In genomic region chr1:90855880-90856279, GRCm38 (mm10) we compare ENCODE assay signal across 22 mouse cellular contexts. TPM values are rescaled to one million over a fixed set of nuclear protein-coding genes. Genes with fewer than 3 reads are reported as not detected.
DNase-seq lines count a peak whose midpoint lies in the region; ATAC-seq and TF ChIP-seq lines count a peak whose summit lies in the region.
"Had no signal": no experiment of that assay in that cellular context is flagged by ENCODE, and none has a peak within 500 bp of the region (broad histone marks: within the 10 kb centered on the region; RNA-seq: fewer than 3 reads in every experiment).

No protein-coding gene starts in this region.

- H3K36me3 ChIP-seq in hindbrain, embryonic 16.5 days (ENCODE audit: control insufficient read depth, insufficient read depth, low read length): no peaks in the 10 kb centered on the region
- H3K36me3 ChIP-seq in hindbrain, embryonic 12.5 days: no peaks in the 10 kb centered on the region
- H3K36me3 ChIP-seq in midbrain, postnatal 0 days (ENCODE audit: insufficient read depth, low read length): no peaks in the 10 kb centered on the region
- H3K36me3 ChIP-seq in midbrain, embryonic 11.5 days (ENCODE audit: control insufficient read depth, insufficient read depth, low read length): no peaks in the 10 kb centered on the region
- H3K36me3 ChIP-seq in embryonic facial prominence, embryonic 13.5 days: no peaks in the 10 kb centered on the region
- H3K36me3 ChIP-seq: forebrain, embryonic 10.5 days; forebrain, embryonic 15.5 days; heart, embryonic 10.5 days; hindbrain, embryonic 15.5 days had no signal

- no peak overlapping the region for H3K9ac ChIP-seq in hindbrain, embryonic 16.5 days (ENCODE audit: low read depth, low read length)
- no peak overlapping the region for H3K9ac ChIP-seq in hindbrain, embryonic 12.5 days
- no peak overlapping the region for H3K9ac ChIP-seq in midbrain, postnatal 0 days (replicated peaks; ENCODE audit: low read length, poor library complexity, severe bottlenecking)
- H3K9ac ChIP-seq in midbrain, embryonic 11.5 days (ENCODE audit: low read length): no peak overlapping the region
- H3K9ac ChIP-seq in embryonic facial prominence, embryonic 13.5 days: no peak overlapping the region
- H3K9ac ChIP-seq: forebrain, embryonic 15.5 days; hindbrain, embryonic 15.5 days had no signal

- peak; percentile 40; the same call in 1 of the 2 replicates for ATAC-seq in hindbrain, embryonic 16.5 days
- no peak for ATAC-seq in hindbrain, embryonic 12.5 days (ENCODE audit: low FRiP score)
- ATAC-seq in midbrain, postnatal 0 days (ENCODE audit: low FRiP score): no peak
- ATAC-seq in midbrain, embryonic 11.5 days (ENCODE audit: low FRiP score): no peak
- ATAC-seq in embryonic facial prominence, embryonic 13.5 days (ENCODE audit: insufficient number of reproducible peaks, insufficient read depth, low FRiP score, low TSS enrichment, low read depth): no peak; the same call in 1 of the 2 replicates
- ATAC-seq: activated CD4-positive, CD25-positive, alpha-beta regulatory T cell, adult 4 months; forebrain, embryonic 15.5 days; Patski had no signal

- 0 out of 2 replicates have a peak overlapping the region, but pooled peaks have one; percentile 34 for H3K27ac ChIP-seq in hindbrain, embryonic 16.5 days (ENCODE audit: low read depth, low read length)
- no peak overlapping the region for H3K27ac ChIP-seq in hindbrain, embryonic 12.5 days
- H3K27ac ChIP-seq in midbrain, postnatal 0 days (ENCODE audit: low read depth, low read length): no peak overlapping the region
- no peak overlapping the region for H3K27ac ChIP-seq in midbrain, embryonic 11.5 days (ENCODE audit: low read depth, low read length)
- H3K27ac ChIP-seq in embryonic facial prominence, embryonic 13.5 days: peak overlapping the region; percentile 87
- H3K27ac ChIP-seq: forebrain, embryonic 10.5 days; forebrain, embryonic 15.5 days; heart, embryonic 10.5 days; hindbrain, embryonic 15.5 days had no signal

- H3K9me3 ChIP-seq in hindbrain, embryonic 16.5 days (ENCODE audit: control insufficient read depth, low read length): no peaks in the 10 kb centered on the region
- no peaks in the 10 kb centered on the region for H3K9me3 ChIP-seq in hindbrain, embryonic 12.5 days (replicated peaks)
- H3K9me3 ChIP-seq in midbrain, postnatal 0 days (ENCODE audit: low read length): no peaks in the 10 kb centered on the region
- no peaks in the 10 kb centered on the region for H3K9me3 ChIP-seq in midbrain, embryonic 11.5 days (ENCODE audit: control insufficient read depth, low read length)
- H3K9me3 ChIP-seq in embryonic facial prominence, embryonic 13.5 days: no peaks in the 10 kb centered on the region
- H3K9me3 ChIP-seq: forebrain, embryonic 10.5 days; forebrain, embryonic 15.5 days; heart, embryonic 10.5 days; hindbrain, embryonic 15.5 days had no signal

- H3K4me1 ChIP-seq in hindbrain, embryonic 16.5 days (ENCODE audit: control insufficient read depth, insufficient read depth, low read depth, low read length): no peaks in the 10 kb centered on the region; the same call in 1 of the 2 replicates
- H3K4me1 ChIP-seq in hindbrain, embryonic 12.5 days: no peaks in the 10 kb centered on the region
- peaks cover 7% of the 10 kb centered on the region; the same call in 1 of the 2 replicates for H3K4me1 ChIP-seq in midbrain, postnatal 0 days (ENCODE audit: insufficient read depth, low read length)
- H3K4me1 ChIP-seq in midbrain, embryonic 11.5 days (ENCODE audit: control insufficient read depth, insufficient read depth, low read length): no peaks in the 10 kb centered on the region
- peaks cover 28% of the 10 kb centered on the region for H3K4me1 ChIP-seq in embryonic facial prominence, embryonic 13.5 days
- H3K4me1 ChIP-seq: forebrain, embryonic 15.5 days; heart, embryonic 10.5 days; hindbrain, embryonic 15.5 days had no signal

- peak; percentile 52 for DNase-seq in midbrain, postnatal 0 days (ENCODE audit: low spot score)
- DNase-seq in midbrain, embryonic 11.5 days (ENCODE audit: low spot score, missing footprints): no peak
- DNase-seq in retina, postnatal 1 day: no peak
- DNase-seq: adrenal gland, postnatal 14 days; cerebellum, adult 18-20 months; cerebellum, adult 9-11 months; cerebellum, postnatal 36 days; gastrocnemius, postnatal 10 days; heart, adult 18-20 months; heart, postnatal 14 days had no signal

- no peak overlapping the region for H3K4me3 ChIP-seq in hindbrain, embryonic 16.5 days (ENCODE audit: low read length)
- no peak overlapping the region for H3K4me3 ChIP-seq in hindbrain, embryonic 12.5 days
- H3K4me3 ChIP-seq in midbrain, postnatal 0 days (ENCODE audit: low read depth, low read length): no peak overlapping the region
- no peak overlapping the region for H3K4me3 ChIP-seq in midbrain, embryonic 11.5 days (ENCODE audit: low read depth, low read length)
- no peak overlapping the region for H3K4me3 ChIP-seq in embryonic facial prominence, embryonic 13.5 days
- H3K4me3 ChIP-seq: erythroblast, embryonic 14.5 days; forebrain, embryonic 10.5 days; forebrain, embryonic 15.5 days; heart, embryonic 10.5 days; hindbrain, embryonic 15.5 days had no signal

- 47% methylated on average over 5 of the region's 5 CpGs for WGBS in hindbrain, embryonic 16.5 days
- WGBS in hindbrain, embryonic 12.5 days: 70% methylated on average over 5 of the region's 5 CpGs
- 37% methylated on average over 5 of the region's 5 CpGs for WGBS in midbrain, postnatal 0 days
- WGBS in midbrain, embryonic 11.5 days: 72% methylated on average over 5 of the region's 5 CpGs
- WGBS in embryonic facial prominence, embryonic 13.5 days: 27% methylated on average over 5 of the region's 5 CpGs

- no peak overlapping the region for H3K4me2 ChIP-seq in hindbrain, embryonic 16.5 days (ENCODE audit: low read length)
- H3K4me2 ChIP-seq in hindbrain, embryonic 12.5 days (replicated peaks): no peak overlapping the region
- H3K4me2 ChIP-seq in midbrain, postnatal 0 days (ENCODE audit: low read depth, low read length, poor library complexity, severe bottlenecking): no peak overlapping the region
- H3K4me2 ChIP-seq in midbrain, embryonic 11.5 days: no peak overlapping the region
- peak overlapping the region; percentile 26 for H3K4me2 ChIP-seq in embryonic facial prominence, embryonic 13.5 days
- H3K4me2 ChIP-seq: forebrain, embryonic 15.5 days; hindbrain, embryonic 15.5 days had no signal

- H3K27me3 ChIP-seq in hindbrain, embryonic 16.5 days (replicated peaks; ENCODE audit: control insufficient read depth, insufficient read depth, low read length): no peaks in the 10 kb centered on the region
- no peaks in the 10 kb centered on the region for H3K27me3 ChIP-seq in hindbrain, embryonic 12.5 days
- H3K27me3 ChIP-seq in midbrain, postnatal 0 days (ENCODE audit: insufficient read depth, low read length): no peaks in the 10 kb centered on the region
- H3K27me3 ChIP-seq in midbrain, embryonic 11.5 days (ENCODE audit: control insufficient read depth, insufficient read depth, low read length): no peaks in the 10 kb centered on the region
- H3K27me3 ChIP-seq in embryonic facial prominence, embryonic 13.5 days: no peaks in the 10 kb centered on the region
- H3K27me3 ChIP-seq: forebrain, embryonic 15.5 days; hindbrain, embryonic 15.5 days had no signal

- no peak for TF ChIP-seq CTCF in midbrain, postnatal 0 days (IDR thresholded peaks at IDR 0.05)

RNA-seq across cellular contexts. Expression of gene Col6a3, which starts 12.1 kb away (rescaled TPM):
- polyA plus RNA-seq in hindbrain, embryonic 16.5 days (2015; fragmentation: Nextera tagmentation; extraction: Ambion mirVana): 6.9 and 14.5 TPM in 2 replicates
- 22.6 and 32.1 TPM in 2 replicates for polyA plus RNA-seq in hindbrain, embryonic 12.5 days (2016; fragmentation: Nextera tagmentation; extraction: Ambion mirVana)
- total RNA-seq in midbrain, postnatal 0 days (2014; rRNA removed): 29.5 and 40.6 TPM in 2 replicates
- polyA plus RNA-seq in midbrain, postnatal 0 days (2015; fragmentation: Nextera tagmentation; extraction: Ambion mirVana): 4.7 and 4.8 TPM in 2 replicates
- polyA plus RNA-seq in midbrain, embryonic 11.5 days (2014; fragmentation: Nextera tagmentation; extraction: Ambion mirVana): 6.5 and 6.7 TPM in 2 replicates
- polyA plus RNA-seq in embryonic facial prominence, embryonic 13.5 days (2015; fragmentation: Nextera tagmentation; extraction: Ambion mirVana): 108 and 136 TPM in 2 replicates
- total RNA-seq: hematopoietic stem cell, adult 5-6 weeks had no signal
- polyA plus RNA-seq: activated CD4-positive, CD25-positive, alpha-beta regulatory T cell, adult 4 months had no signal

RNA-seq across cellular contexts. Expression of gene Mlph, which starts 59.0 kb away (rescaled TPM):
- 0.14 and 0.18 TPM in 2 replicates for polyA plus RNA-seq in hindbrain, embryonic 16.5 days (2015; fragmentation: Nextera tagmentation; extraction: Ambion mirVana)
- 0.09 and 0.22 TPM in 2 replicates for polyA plus RNA-seq in hindbrain, embryonic 12.5 days (2016; fragmentation: Nextera tagmentation; extraction: Ambion mirVana)
- total RNA-seq in midbrain, postnatal 0 days (2014; rRNA removed): 0.27 TPM in 1 of 2 replicates, not detected in the other
- 0.35 and 0.39 TPM in 2 replicates for polyA plus RNA-seq in midbrain, postnatal 0 days (2015; fragmentation: Nextera tagmentation; extraction: Ambion mirVana)
- polyA plus RNA-seq in midbrain, embryonic 11.5 days (2014; fragmentation: Nextera tagmentation; extraction: Ambion mirVana): 0.10 and 0.33 TPM in 2 replicates
- 0.60 and 0.65 TPM in 2 replicates for polyA plus RNA-seq in embryonic facial prominence, embryonic 13.5 days (2015; fragmentation: Nextera tagmentation; extraction: Ambion mirVana)
- total RNA-seq: CH12.LX had no signal
- polyA plus RNA-seq: activated CD4-positive, CD25-positive, alpha-beta regulatory T cell, adult 4 months; erythroblast, embryonic 14.5 days had no signal

Comparison
In these comparisons a context has a peak if more than half of its experiments do, and no peak if none do; other contexts are left out.
1. H3K27ac ChIP-seq: peak in hindbrain, embryonic 16.5 days (single experiment) and embryonic facial prominence, embryonic 13.5 days (single experiment); none in hindbrain, embryonic 12.5 days (single experiment), midbrain, postnatal 0 days (single experiment) and midbrain, embryonic 11.5 days (single experiment).